Mouse (Mus musculus) E14TG2a.4 (cell line): Measurements from ENCODE around the gene Galr3.

Source experiments
- CTCF ChIP-seq: conservative IDR thresholded peaks from 2 replicates; pipeline ENCODE4 v1.5.1; 2014; ENCODE audit warnings: low read length
- POU5F1 ChIP-seq: IDR thresholded peaks from 2 replicates; pipeline ENCODE4 v1.6.1; 2014; ENCODE audit warnings: low read length, borderline replicate concordance

DNA sequence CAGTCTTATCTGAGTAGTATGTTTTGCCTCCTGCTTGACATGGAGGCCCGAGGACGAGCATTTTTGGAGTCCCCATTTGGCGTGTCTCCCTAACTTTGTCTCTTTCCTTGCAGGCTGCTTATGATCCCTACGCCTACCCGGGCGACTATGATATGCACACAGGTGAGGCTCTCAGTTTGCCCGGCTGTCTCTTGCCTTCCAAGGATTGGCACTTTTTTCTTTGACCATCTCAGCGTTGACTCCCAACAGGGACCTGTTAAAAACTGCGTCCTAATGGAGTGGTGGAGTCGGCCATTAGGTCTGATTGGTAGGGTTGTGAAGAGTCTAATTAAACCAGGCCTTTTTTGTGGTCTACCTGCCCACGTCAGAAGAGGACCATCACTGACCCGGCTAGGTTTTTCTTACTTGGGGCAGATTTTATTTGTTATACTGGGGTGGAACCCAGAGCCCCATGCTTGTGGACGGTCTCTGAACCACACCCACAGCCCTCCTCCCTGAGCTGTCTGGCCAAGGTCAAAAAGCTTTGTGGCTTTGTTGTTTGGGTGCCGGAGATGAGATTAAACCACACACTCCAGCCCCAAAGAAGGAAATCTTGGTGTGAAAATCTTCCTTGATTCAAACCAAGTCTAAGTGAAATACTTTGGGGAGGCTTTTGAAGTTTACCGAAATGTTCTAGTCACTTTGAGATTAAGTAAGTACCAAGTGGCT lies 34.1 kb downstream of the Galr3 start:
- TF ChIP-seq CTCF (no peak), POU5F1 (no peak)
